Mouse (Mus musculus) E14TG2a.4 (cell line): ENCODE measurements at regions not wholly inside any gene's neighbourhood (a gene's known extent, or its start where the extent isn't known, plus 50 kb on each side); places are given as distances from the start of the nearest gene placed in this dataset.

Experiments used
- CTCF ChIP-seq: conservative IDR thresholded peaks from 2 replicates; pipeline ENCODE4 v1.5.1; 2014; ENCODE audit warnings: low read length
- NANOG ChIP-seq: IDR thresholded peaks from 2 replicates; pipeline ENCODE4 v1.6.1; 2014; ENCODE audit warnings: borderline replicate concordance, low read length, mixed read lengths
- POU5F1 ChIP-seq: IDR thresholded peaks from 2 replicates; pipeline ENCODE4 v1.6.1; 2014; ENCODE audit warnings: low read length, borderline replicate concordance

- TF ChIP-seq CTCF (no peak), POU5F1 (no peak), NANOG (no peak)
These were observed 65.6 kb upstream of the Nkd1 start for GRCm38 (mm10) chr8:88455434-88456020.
